Comparison of ENCODE assay signal across 8 mouse cellular contexts in the genomic region with DNA sequence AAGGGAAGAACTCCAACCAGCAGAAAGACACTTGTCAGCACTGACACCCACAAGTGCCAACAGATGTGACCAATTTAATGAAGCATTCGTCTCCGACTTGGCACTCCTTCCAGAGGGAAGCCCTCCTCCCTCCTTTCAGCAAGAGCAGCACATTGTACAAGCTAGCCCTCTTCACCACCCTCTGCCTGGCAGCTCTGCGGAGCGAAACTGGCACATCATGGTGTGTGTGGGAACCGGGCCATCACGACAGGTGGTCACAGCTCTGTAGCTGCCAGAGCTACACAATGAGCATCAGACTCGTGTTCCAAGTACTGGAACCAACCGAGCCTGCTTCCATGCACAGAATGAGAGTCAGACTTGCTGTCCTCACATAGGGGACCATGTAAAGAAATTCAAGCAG. TPM values are rescaled to one million over a fixed set of nuclear protein-coding genes. Genes with fewer than 3 reads are reported as not detected.
A peak's percentile ranks its signal among the peaks of the same experiment; 100 is the strongest.
DNase-seq lines count a peak whose midpoint lies in the region; TF ChIP-seq lines count a peak whose summit lies in the region.

No protein-coding gene starts in this region.

- H3K4me3 ChIP-seq in cerebellum, adult 2 months (replicated peaks; ENCODE audit: insufficient read depth, low read depth, low read length), result peak overlapping the region; percentile 0
- H3K4me3 ChIP-seq in lung, adult 2 months (replicated peaks; ENCODE audit: extremely low read depth, low read depth, low read length), result no peak overlapping the region

- WGBS in cerebellum, adult 2 months, result 4% methylated on average over 8 of the region's 8 CpGs
- WGBS in lung, adult 2 months, result 85% methylated on average over 8 of the region's 8 CpGs

- no peak for TF ChIP-seq CTCF in cerebellum, adult 2 months (IDR thresholded peaks at IDR 0.05; ENCODE audit: borderline replicate concordance, insufficient read depth, low read depth, low read length)
- TF ChIP-seq CTCF in lung, adult 2 months (IDR thresholded peaks at IDR 0.05; ENCODE audit: insufficient read depth, low read length), result no peak

- H3K27me3 ChIP-seq in cerebellum, adult 2 months (ENCODE audit: control insufficient read depth, insufficient read depth, low read length), result no peaks in the 10 kb centered on the region

- DNase-seq in brain, adult 2 months (ENCODE audit: low read depth, low spot score), result peak; percentile 98
- DNase-seq in cerebellum, adult 2 months, result peak; percentile 97
- DNase-seq in gastrocnemius, postnatal 25 days, result peak; percentile 34
- DNase-seq in left cerebral cortex, postnatal 36 days (ENCODE audit: low spot score in 2 of 2), result peak; percentile 88 to 91
- DNase-seq in lung, postnatal 4 days, result no peak
- no peak for DNase-seq in lung, adult 2 months
- no peak for DNase-seq in urinary bladder, adult 18-20 months (ENCODE audit: low spot score in 2 of 2)
- no peak for DNase-seq in kidney, adult 18-20 months

- intact Hi-C loops in left cerebral cortex, postnatal 36 days (cut with DNase I), result no loop called here

- peak; percentile 12; the same call in 1 of the 2 replicates for TF ChIP-seq POLR2A in cerebellum, adult 2 months (IDR thresholded peaks at IDR 0.05; ENCODE audit: borderline replicate concordance, insufficient read depth, low read length)
- no peak for TF ChIP-seq POLR2A in lung, adult 2 months (IDR thresholded peaks at IDR 0.05; ENCODE audit: borderline replicate concordance, extremely low read depth, low read depth, low read length)

- H3K4me1 ChIP-seq in cerebellum, adult 2 months (ENCODE audit: control insufficient read depth, insufficient read depth, low read length), result peaks cover 13% of the 10 kb centered on the region; the same call in 1 of the 2 replicates
- H3K4me1 ChIP-seq in lung, adult 2 months (ENCODE audit: control insufficient read depth, insufficient read depth, low read length), result no peaks in the 10 kb centered on the region

- peak overlapping the region; percentile 48 for H3K27ac ChIP-seq in cerebellum, adult 2 months (ENCODE audit: insufficient read depth, low read length)

RNA-seq across cellular contexts. Expression of a gene that starts 25.9 kb away (rescaled TPM):
- 31.2 and 35.6 TPM in 2 replicates for polyA plus RNA-seq in cerebellum, adult 2 months (2012; rRNA removed)
- total RNA-seq in gastrocnemius, postnatal 25 days (2021), result 1 to 10 TPM; 2.8 to 3.2 TPM
- total RNA-seq in left cerebral cortex, postnatal 36 days (2021), result 10 to 100 TPM; 22.2 to 23.6 TPM
- polyA plus RNA-seq in lung, adult 2 months (2012; rRNA removed), result 5.4 and 5.8 TPM in 2 replicates

RNA-seq across cellular contexts. Expression of a gene that starts 44.4 kb away (rescaled TPM):
- polyA plus RNA-seq in cerebellum, adult 2 months (2012; rRNA removed), result 137 and 143 TPM in 2 replicates
- total RNA-seq in gastrocnemius, postnatal 25 days (2021), result 10 to 100 TPM; 11.3 to 13.1 TPM
- 10 to 100 TPM; 28.8 to 32.1 TPM for total RNA-seq in left cerebral cortex, postnatal 36 days (2021)
- 33.3 and 49.1 TPM in 2 replicates for polyA plus RNA-seq in lung, adult 2 months (2012; rRNA removed)

Comparison
In these comparisons a context has a peak if more than half of its experiments do, and no peak if none do; other contexts are left out.
1. DNase-seq: peak in brain, adult 2 months (single experiment), cerebellum, adult 2 months (2 of 2), gastrocnemius, postnatal 25 days (single experiment) and left cerebral cortex, postnatal 36 days (2 of 2); none in lung, postnatal 4 days (0 of 2), lung, adult 2 months (single experiment), urinary bladder, adult 18-20 months (0 of 2) and kidney, adult 18-20 months (single experiment).
2. RNA of a gene that starts 25.9 kb away (total RNA-seq): 22.2 to 23.6 TPM in left cerebral cortex, postnatal 36 days; 2.8 to 3.2 TPM in gastrocnemius, postnatal 25 days; every median in the first group is over 4 times any median in the second.